Mouse (Mus musculus): ENCODE measurements around the gene Cdc37.
A peak's percentile ranks its signal among the peaks of the same experiment; 100 is the strongest.

Gene Cdc37

DNA sequence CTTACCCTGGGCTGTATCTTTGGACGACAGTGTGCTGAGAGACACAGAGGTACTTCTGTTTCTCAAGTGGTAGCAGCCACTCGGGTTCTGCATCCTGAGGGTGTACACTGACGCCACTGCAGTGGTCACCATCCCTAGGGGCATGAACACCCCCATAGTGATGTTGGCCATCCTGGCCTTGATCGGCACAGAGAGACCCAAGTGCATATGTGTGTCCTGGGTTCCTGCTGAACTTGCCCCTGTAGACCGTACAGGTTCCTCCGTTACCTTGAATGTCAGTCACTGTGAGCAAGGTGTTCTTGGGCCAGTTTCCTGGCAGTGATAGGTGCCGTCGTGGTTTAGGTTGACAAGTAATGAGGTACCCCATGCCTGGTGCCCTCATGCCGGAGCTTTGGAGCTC, 56.4 kb downstream of the Cdc37 start:
- no peak for DNase-seq

DNA sequence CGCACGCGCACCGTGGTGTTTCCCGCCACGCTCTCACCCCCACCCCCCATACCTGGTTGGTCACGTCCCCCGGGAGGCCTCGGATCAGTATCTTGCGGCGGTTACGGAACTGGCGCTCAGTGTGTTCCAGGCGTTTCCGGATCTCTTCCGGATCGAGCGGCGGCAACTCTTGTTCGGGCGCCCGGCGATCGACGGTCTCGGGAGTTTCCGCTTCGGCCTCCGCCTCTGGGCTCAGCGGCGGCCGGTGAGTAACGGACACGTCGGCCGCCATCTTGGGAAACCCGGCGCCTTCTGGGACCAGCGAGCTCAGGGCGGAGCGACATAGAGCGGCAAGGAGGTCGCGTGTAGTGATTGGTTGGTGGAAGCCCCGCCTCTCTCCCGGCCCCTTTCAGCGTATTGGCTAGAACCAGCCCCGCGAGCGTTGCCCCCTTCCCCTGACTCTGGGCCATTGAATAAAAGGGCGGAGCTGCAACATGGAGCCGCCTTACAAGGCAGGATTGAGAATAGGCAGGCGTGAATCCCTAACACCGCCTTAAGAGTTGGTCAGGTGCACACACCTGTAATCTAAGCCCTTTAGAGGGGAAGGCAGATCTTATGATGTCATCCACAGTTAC, 58.0 kb downstream of the Cdc37 start, which contains the start of the genes Gm38431 and Raver1:
Gene Gm38431, minus strand, starts transcription at position 291 of the 614 bp plus-strand sequence.
Gene Raver1, minus strand, starts transcription at position 302 of the 614 bp plus-strand sequence.
- DNase-seq = peak; percentile 99

DNA sequence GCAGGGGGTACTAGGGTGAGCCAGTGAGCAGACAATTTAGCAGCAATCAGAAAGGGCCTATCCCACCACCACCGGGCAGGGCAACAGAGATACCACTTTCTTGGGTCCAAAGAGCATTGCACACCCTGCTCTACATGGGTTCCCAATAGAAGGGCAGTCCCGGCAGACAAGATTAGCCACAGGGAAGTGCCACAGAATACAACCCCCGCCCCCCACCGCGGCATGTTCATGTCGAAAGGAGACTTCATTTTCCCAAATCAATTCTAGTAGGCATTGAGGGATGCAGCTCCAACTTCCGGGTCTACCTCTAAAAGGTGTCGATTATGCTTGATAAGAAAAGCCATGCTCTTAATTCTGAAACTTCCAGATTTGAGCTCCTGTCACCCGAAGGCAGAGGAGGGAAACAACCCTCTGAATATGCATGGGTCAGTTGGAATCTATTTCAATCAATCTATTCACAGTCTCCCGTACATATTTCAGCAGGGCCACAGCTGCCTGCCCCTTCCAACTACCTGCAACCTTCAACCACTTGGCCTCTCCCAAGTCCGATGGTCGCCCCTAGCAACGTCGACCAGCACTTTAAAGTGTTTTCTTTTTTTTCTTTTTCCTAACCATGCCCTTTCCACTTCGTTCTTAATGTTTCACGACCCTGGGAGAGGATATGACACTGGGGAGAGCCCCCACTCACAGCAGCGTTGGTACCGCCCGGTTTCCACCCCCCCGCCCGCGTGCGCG, 58.6 kb downstream of the Cdc37 start:
- DNase-seq = no peak

DNA sequence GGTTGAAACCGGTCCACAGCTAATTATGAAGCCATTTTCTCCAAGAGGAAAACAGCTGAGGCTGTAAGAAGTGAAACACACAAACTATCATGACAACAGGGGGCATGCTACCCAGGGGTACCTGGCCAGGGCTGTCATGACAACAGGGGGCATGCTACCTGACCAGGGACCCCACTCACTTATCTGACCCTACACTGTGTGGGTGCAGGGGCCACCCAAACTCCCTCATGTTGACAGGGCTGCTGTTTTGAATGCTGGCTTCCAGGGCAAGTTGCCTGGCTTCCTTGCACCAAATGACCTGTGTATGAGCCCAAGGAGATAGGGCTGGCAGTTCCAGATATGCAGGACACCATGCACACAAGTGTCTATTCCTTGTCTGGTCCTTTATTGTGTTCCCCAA, 59.2 kb downstream of the Cdc37 start:
- no peak for DNase-seq

DNA sequence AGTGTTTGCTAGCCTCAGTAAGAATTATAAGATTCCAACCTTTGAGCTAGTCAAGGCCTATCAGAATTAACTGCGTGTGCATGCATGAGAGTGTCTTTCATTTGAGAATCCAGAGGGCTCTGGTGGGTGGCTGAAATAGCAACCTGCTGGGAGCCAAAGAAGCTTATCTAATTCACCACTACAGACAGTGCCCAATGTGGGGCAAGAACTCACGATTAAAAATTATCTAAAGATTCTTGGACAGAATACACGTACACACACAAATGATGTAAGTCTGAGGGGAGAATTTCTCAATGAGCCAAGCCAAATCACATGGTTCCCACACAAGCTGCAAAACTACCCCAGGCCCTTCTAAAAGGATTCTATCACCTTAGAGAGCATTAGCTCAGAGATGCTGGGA, 66.5 kb downstream of the Cdc37 start:
- no peak for DNase-seq
